Mouse (Mus musculus) liver, adult (tissue): ENCODE data around the gene Hoxa6.

Source experiments
- GATA4 ChIP-seq: IDR thresholded peaks from 2 replicates; pipeline ENCODE4 v1.6.1; 2014; ENCODE audit warnings: mild to moderate bottlenecking, low read length; ENCODE audit not compliant: insufficient replicate concordance

Gene Hoxa6

GRCm38 (mm10) chr6:52208072-52208867 is at the start of gene Hoxa6:
TSS of gene Hoxa6 (minus strand) at chr6:52208722.
- TF ChIP-seq GATA4 = no peak

- no peak for TF ChIP-seq GATA4
These were observed 48.4 kb upstream of the Hoxa6 start for GRCm38 (mm10) chr6:52256956-52257355.

GRCm38 (mm10) chr6:52253511-52254500 is 45.3 kb upstream of the Hoxa6 start:
- TF ChIP-seq GATA4 = no peak

- TF ChIP-seq GATA4 = no peak
These were observed 44.4 kb upstream of the Hoxa6 start for GRCm38 (mm10) chr6:52252775-52253376.

GRCm38 (mm10) chr6:52252016-52252774 is 43.7 kb upstream of the Hoxa6 start:
- no peak for TF ChIP-seq GATA4

- TF ChIP-seq GATA4 = no peak
These were observed 42.8 kb upstream of the Hoxa6 start for GRCm38 (mm10) chr6:52251177-52251879.

- TF ChIP-seq GATA4 = no peak
These were observed 41.3 kb upstream of the Hoxa6 start for GRCm38 (mm10) chr6:52249826-52250225.

GRCm38 (mm10) chr6:52249415-52249738 is 40.9 kb upstream of the Hoxa6 start:
- no peak for TF ChIP-seq GATA4

GRCm38 (mm10) chr6:52248638-52249414 is 40.3 kb upstream of the Hoxa6 start:
- no peak for TF ChIP-seq GATA4

GRCm38 (mm10) chr6:52247766-52248637 is 39.5 kb upstream of the Hoxa6 start:
- TF ChIP-seq GATA4 = no peak

GRCm38 (mm10) chr6:52246916-52247315 is 38.4 kb upstream of the Hoxa6 start:
- no peak for TF ChIP-seq GATA4

- TF ChIP-seq GATA4 = no peak
These were observed 37.9 kb upstream of the Hoxa6 start for GRCm38 (mm10) chr6:52246403-52246803.

- no peak for TF ChIP-seq GATA4
These were observed 37.2 kb upstream of the Hoxa6 start, which contains the start of gene Hoxa11 for GRCm38 (mm10) chr6:52245757-52246142. TSS of gene Hoxa11 (minus strand) at chr6:52245810.
